Mouse (Mus musculus) ovary, postnatal 14 days (tissue): ENCODE data around the gene Kdm3a.

Experiments
- DNase-seq: peaks from one replicate; pipeline ENCODE4 v3.0.0; 2022; ENCODE audit warnings: low spot score

Gene Kdm3a

DNA sequence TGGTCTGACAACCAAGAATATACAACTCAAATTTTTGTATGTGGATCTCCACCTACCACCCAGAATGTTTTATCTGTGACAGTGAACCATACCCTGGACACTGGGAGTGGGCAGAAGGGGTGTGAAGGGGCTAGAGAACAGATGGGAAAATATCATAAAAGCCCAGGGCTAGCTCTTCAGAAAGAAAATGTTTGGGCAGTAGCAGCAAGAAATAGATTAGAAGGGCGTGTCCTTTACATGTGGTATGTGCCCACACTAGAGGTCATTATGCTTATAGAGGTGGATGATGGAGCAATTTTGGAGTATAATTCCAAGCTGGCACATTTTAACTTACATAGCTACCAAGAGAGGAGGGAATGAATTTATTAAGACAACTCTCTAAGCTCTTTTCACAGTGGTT lies 57.4 kb downstream of the Kdm3a start:
- no peak for DNase-seq

DNA sequence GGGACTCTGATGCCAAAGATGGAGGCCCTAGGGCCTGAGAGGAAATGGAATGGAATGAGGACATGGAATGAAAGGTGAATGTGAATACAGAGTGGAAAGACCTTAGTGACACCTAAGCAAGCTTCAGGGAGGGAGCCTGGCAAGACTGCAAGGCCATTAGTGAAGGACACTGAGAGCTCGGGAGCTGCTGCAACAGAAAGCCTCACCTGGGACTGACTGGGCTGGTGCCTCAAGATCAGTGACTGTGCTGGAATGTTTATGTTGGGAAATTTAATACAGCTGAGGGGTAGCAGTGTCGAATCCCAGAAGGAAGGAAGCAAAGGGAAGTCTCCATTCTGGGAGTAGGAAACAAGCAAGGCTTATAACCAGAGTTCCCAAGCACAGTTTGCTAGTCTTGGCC lies 63.8 kb downstream of the Kdm3a start:
- DNase-seq = no peak

DNA sequence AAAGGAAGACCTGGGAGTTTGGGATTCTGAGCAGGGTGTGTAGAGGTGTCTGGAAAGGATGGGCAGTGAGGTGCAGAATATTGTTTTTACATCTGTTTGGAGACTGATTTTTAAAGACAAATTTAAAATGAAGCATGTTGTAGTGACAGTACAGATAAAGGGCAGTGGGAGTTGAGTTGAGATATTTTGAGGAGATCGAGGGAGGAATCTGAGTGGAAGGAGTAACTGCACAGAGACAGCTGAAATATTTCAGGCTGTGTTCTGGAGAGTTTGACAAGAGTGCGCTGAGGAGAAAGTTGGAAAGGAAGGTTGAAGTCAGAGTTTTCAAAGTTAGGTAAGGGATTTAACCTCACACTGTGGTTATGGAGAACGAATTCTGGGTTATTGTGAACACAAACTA lies 64.2 kb downstream of the Kdm3a start:
- no peak for DNase-seq

- no peak for DNase-seq
Measured at GRCm38 (mm10) chr6:71556826-71557225, 76.0 kb downstream of the Kdm3a start.

DNA sequence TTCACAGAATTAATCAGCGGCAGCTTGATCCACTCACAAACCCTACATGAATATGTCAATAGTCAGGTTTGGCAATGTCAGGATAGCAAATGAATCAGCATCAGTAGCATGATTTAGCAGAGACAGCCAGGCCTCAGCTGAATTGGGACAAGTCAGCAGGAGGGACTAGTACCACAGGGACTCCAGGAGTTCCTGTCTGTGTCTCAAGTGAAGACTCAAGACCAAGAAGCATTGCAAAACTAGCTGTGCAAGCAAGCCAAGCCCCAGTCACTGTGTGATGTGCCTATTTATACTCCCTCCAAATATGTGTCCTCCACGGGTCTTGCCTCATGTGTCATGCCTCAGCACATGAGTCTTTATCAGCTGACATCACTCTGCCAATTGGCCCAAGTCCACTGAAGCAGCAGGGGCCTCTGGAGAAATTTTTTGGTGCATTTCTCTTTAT lies 77.3 kb downstream of the Kdm3a start:
- no peak for DNase-seq

DNA sequence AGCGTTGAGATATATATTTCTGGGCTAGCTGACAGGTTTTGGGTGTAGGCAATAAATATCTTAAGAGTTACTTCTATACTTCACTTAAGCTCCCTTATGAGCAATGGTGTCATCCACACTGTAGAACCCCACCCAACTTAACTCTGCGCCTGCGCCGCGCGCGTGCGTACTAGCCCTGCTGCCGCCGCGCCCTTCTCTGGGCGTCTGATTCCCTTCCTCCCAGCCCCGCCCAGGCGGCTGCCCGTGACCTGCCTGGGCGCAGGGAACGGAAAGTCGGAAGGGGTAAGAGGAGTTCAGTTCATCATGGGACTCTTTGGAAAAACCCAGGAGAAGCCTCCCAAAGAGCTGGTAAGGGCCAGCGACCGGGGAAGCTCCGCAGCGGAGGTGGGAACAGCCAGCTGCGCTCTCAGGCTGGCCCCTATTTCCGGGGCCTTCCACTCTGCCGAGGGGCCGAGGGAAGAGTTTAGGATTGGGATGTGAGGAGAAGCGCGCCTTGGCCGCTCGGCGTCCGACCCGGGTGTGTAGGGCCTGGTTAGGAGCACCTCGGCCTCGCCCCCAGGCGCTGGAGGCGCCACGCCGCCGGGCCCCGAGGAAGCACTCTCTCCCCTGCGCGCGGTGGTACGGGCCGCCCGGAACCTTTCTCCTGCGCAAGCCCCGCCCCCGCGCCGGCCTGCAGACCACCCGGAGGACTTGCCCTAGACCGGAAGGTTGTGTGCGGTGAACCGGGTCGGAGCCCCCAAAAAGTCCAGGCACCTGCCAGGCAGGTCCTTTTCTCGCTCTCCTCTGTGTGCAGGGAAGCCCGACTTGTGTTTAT lies 88.9 kb downstream of the Kdm3a start, which contains the start of gene Chmp3:
Gene Chmp3, plus strand, starts transcription at position 112 of the 814 bp plus-strand sequence.
- peak; percentile 95 for DNase-seq
